Mouse (Mus musculus) kidney, embryonic 14.5 days (tissue): ENCODE results near the gene Hoxa2. TPM values are rescaled to one million over a fixed set of nuclear protein-coding genes. Genes with fewer than 3 reads are reported as not detected.

Experiments used
- ATAC-seq: fragments of 200-750 bp; cut with Nextera tagmentation; 2 replicates; pipeline ENCODE4 v1.8.0; 2017; ENCODE audit warnings: moderate number of reproducible peaks, mild to moderate bottlenecking, moderate TSS enrichment, moderate library complexity; ENCODE audit not compliant: low FRiP score, low TSS enrichment
- H3K27ac ChIP-seq: fragments of 300-500 bp; sonication (generic); 2 replicates; pipeline ENCODE4 v1.5.1; 2014; ENCODE audit warnings: low read depth, mild to moderate bottlenecking, low read length, moderate library complexity, mixed read lengths
- H3K27me3 ChIP-seq: fragments of 300-500 bp; sonication (generic); 2 replicates; pipeline ENCODE4 v1.6.1; 2014; ENCODE audit warnings: mild to moderate bottlenecking, low read length; ENCODE audit not compliant: control insufficient read depth, insufficient read depth
- H3K36me3 ChIP-seq: fragments of 300-500 bp; sonication (generic); 2 replicates; pipeline ENCODE4 v1.6.1; 2014; ENCODE audit warnings: low read length, mixed read lengths; ENCODE audit not compliant: control insufficient read depth, insufficient read depth
- H3K4me1 ChIP-seq: fragments of 300-500 bp; sonication (generic); 2 replicates; pipeline ENCODE4 v1.6.1; 2014; ENCODE audit warnings: low read length, mixed read lengths; ENCODE audit not compliant: control insufficient read depth, insufficient read depth
- H3K4me2 ChIP-seq: fragments of 300-500 bp; sonication (generic); replicated peaks from 2 replicates; pipeline ENCODE4 v1.6.1; 2014; ENCODE audit warnings: low read depth, mild to moderate bottlenecking, low read length
- H3K4me3 ChIP-seq: fragments of 300-500 bp; sonication (generic); 2 replicates; pipeline ENCODE4 v1.5.1; 2014; ENCODE audit warnings: mild to moderate bottlenecking, low read length
- H3K9ac ChIP-seq: fragments of 300-500 bp; sonication (generic); 2 replicates; pipeline ENCODE4 v1.6.1; 2014; ENCODE audit warnings: low read depth, mild to moderate bottlenecking, low read length, moderate library complexity
- H3K9me3 ChIP-seq: fragments of 300-500 bp; sonication (generic); 2 replicates; pipeline ENCODE4 v1.6.1; 2016; ENCODE audit warnings: low read length; ENCODE audit not compliant: control insufficient read depth
- WGBS: fragments of 180-500 bp; shearing (Covaris S2); extraction: QIAGEN DNeasy Blood & Tissue Kit; methylation state at CpG from one replicate; pipeline ENCODE4 v1.1.7; 2014; 5-methylcytosine and 5-hydroxymethylcytosine counted together
- polyA plus RNA-seq: library from polyadenylated mRNA; unstranded; fragments of >200 nt; fragmentation: Nextera tagmentation; extraction: Ambion mirVana; gene quantifications from 2 replicates; pipeline ENCODE4 v1.2.1, GENCODE M21; 2014

Hoxa2 gene
- 4.7 and 5.5 TPM in 2 replicates for polyA plus RNA-seq

- H3K27me3 ChIP-seq = no peaks in the 10 kb centered on the region; the same call in 1 of the 2 replicates
- no peaks in the 10 kb centered on the region for H3K9me3 ChIP-seq
- ATAC-seq = 0 out of 2 replicates have a peak, but pooled peaks have one; percentile 15
- peak within 1 kb of the TSS; percentile 88 for H3K27ac ChIP-seq
- peaks cover 2% of the 10 kb centered on the region; the same call in 1 of the 2 replicates for H3K36me3 ChIP-seq
- peaks cover 85% of the 10 kb centered on the region for H3K4me1 ChIP-seq
- under 1% methylated on average over 25 of the region's 25 CpGs for WGBS
- H3K9ac ChIP-seq = peak within 1 kb of the TSS; percentile 72
- H3K4me3 ChIP-seq = peak within 1 kb of the TSS; percentile 38
- H3K4me2 ChIP-seq = peak within 1 kb of the TSS; percentile 76
Measured at GRCm38 (mm10) chr6:52164626-52165440, at the start of gene Hoxa2. Hoxa2 (minus strand) TSS chr6:52164831.

DNA sequence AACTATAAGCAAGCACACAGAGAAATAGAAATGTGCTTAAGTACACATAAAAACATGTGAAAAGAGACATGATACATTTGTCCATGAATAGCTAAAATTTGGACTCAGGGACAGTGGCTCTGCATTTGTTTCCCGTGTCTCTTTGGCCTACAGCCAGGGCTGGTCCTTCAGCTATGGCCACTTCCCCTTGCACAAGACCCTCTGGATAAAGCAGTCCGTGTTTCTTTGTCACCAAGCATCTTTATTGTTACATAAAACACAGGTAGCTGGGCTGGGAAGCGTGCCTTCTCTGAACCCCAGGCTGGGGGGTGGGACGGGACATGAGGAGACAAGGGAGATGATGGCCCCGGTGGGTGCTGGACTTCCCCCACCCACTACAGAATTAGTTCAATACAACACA lies 49.6 kb upstream of the Hoxa2 start:
- Histone ChIP-seq H3K27me3 (no peaks in the 10 kb centered on the region; the same call in 1 of the 2 replicates), H3K36me3 (no peaks in the 10 kb centered on the region; the same call in 1 of the 2 replicates), H3K4me1 (peaks cover 36% of the 10 kb centered on the region), H3K9me3 (no peaks in the 10 kb centered on the region), H3K4me3 (peak overlapping the region; percentile 15; the same call in 1 of the 2 replicates), H3K27ac (peak overlapping the region; percentile 27; the same call in 1 of the 2 replicates), H3K9ac (peak overlapping the region; percentile 91; the same call in 1 of the 2 replicates), H3K4me2 (peak overlapping the region; percentile 97)
- no peak for ATAC-seq
- 21% methylated on average over 5 of the region's 5 CpGs for WGBS

DNA sequence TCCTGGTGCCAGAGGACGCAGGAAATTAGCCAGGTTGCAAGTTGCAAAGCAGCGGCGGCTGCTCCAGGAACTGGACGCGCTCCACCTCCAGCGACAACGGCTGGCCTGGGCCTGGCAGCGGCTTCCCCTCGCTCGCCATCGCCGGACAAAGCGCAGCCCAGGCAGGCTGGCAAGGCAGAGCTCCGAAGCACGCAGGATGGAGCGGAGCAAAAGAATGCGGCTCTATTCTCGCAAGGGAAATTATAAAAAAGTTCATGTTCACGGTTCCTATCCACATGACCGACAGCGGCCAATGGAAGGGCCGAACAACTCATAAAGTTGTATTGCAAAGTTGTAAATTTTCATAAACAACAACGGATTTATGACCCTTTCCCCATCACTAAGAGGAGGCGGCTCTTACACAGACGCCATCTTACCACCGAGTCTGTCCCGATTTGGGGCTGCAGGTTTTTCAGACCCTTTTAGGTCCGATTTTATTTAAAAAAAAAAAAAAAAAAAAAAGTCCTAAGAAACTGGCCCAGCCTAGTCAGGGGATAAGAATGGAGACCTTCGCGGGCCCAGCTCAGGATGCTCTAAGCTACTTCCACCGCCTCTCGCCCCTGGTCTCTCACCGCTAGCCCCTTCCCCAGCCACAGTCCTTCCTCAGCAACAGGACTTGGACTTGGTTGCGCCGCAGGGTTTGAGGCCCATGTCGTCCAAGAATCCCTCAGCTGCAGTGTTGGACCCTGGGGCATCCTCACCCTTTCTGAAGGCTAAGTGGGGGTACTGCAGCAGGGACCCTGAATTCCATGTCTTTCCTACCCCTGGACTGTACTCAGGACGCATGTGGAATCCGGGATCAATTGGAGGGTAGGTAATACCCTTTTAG lies 48.7 kb upstream of the Hoxa2 start, which contains the start of the genes Hoxa3 and Gm28308:
Hoxa3 (minus strand) TSS at position 218 of the 868 bp plus-strand sequence.
Gm28308 (minus strand) TSS at position 221 of the 868 bp plus-strand sequence.
- H3K4me3 ChIP-seq = peak within 1 kb of the TSS; percentile 89
- H3K9ac ChIP-seq = peak within 1 kb of the TSS; percentile 91
- H3K27me3 ChIP-seq = no peaks in the 10 kb centered on the region; the same call in 1 of the 2 replicates
- H3K9me3 ChIP-seq = no peaks in the 10 kb centered on the region
- peaks cover 29% of the 10 kb centered on the region for H3K4me1 ChIP-seq
- peak within 1 kb of the TSS; percentile 95 for H3K27ac ChIP-seq
- ATAC-seq = peak; percentile 63
- H3K4me2 ChIP-seq = peak within 1 kb of the TSS; percentile 97
- H3K36me3 ChIP-seq = no peaks in the 10 kb centered on the region; the same call in 1 of the 2 replicates
- WGBS = 2% methylated on average over 38 of the region's 38 CpGs

GRCm38 (mm10) chr6:52212556-52213118 lies 48.0 kb upstream of the Hoxa2 start:
- WGBS = under 1% methylated on average over 22 of the region's 22 CpGs
- Histone ChIP-seq H3K9ac (peak overlapping the region; percentile 91), H3K27ac (peak overlapping the region; percentile 95), H3K4me1 (peaks cover 28% of the 10 kb centered on the region), H3K4me2 (peak overlapping the region; percentile 97), H3K27me3 (no peaks in the 10 kb centered on the region; the same call in 1 of the 2 replicates), H3K4me3 (peak overlapping the region; percentile 89), H3K36me3 (no peaks in the 10 kb centered on the region; the same call in 1 of the 2 replicates), H3K9me3 (no peaks in the 10 kb centered on the region)
- no peak for ATAC-seq

DNA sequence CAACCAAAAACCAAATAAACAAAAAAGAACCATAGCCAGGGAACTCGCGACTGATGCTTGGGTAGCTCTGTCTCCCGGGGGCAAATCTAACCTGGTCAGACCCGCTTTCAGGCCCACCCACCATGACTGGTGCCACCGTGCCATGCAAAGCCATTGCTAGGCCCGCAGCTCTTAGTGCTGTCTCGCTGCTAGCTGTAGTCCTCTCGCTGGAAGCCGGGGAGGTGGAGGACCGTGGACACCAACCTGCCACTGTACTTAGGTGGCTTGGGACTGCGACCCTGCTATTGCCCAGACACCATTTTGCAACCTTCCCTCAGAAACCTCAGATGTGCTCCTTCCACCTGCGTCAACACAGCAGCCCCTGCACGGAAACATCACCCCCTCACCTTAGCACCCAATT lies 47.3 kb upstream of the Hoxa2 start:
- Histone ChIP-seq H3K4me2 (peak overlapping the region; percentile 97), H3K9ac (peak overlapping the region; percentile 91), H3K27ac (peak overlapping the region; percentile 95), H3K9me3 (no peaks in the 10 kb centered on the region), H3K36me3 (peaks cover 1% of the 10 kb centered on the region; the same call in 1 of the 2 replicates), H3K4me3 (peak overlapping the region; percentile 89), H3K4me1 (peaks cover 35% of the 10 kb centered on the region), H3K27me3 (no peaks in the 10 kb centered on the region; the same call in 1 of the 2 replicates)
- 0% methylated on average over 13 of the region's 13 CpGs for WGBS
- no peak for ATAC-seq

- Histone ChIP-seq H3K9ac (peak overlapping the region; percentile 91), H3K36me3 (peaks cover 6% of the 10 kb centered on the region; the same call in 1 of the 2 replicates), H3K9me3 (no peaks in the 10 kb centered on the region), H3K4me1 (peaks cover 41% of the 10 kb centered on the region), H3K27ac (peak overlapping the region; percentile 95), H3K4me2 (peak overlapping the region; percentile 97), H3K4me3 (peak overlapping the region; percentile 89), H3K27me3 (no peaks in the 10 kb centered on the region; the same call in 1 of the 2 replicates)
- under 1% methylated on average over 37 of the region's 37 CpGs for WGBS
- ATAC-seq = peak; percentile 26
Measured at GRCm38 (mm10) chr6:52211170-52211935, 46.7 kb upstream of the Hoxa2 start.

GRCm38 (mm10) chr6:52209685-52210046 lies 45.0 kb upstream of the Hoxa2 start:
- Histone ChIP-seq H3K9ac (peak overlapping the region; percentile 91), H3K9me3 (no peaks in the 10 kb centered on the region), H3K36me3 (peaks cover 22% of the 10 kb centered on the region), H3K27me3 (no peaks in the 10 kb centered on the region; the same call in 1 of the 2 replicates), H3K27ac (peak overlapping the region; percentile 76), H3K4me1 (peaks cover 48% of the 10 kb centered on the region), H3K4me2 (peak overlapping the region; percentile 97), H3K4me3 (peak overlapping the region; percentile 89)
- ATAC-seq = no peak
- WGBS = 4% methylated on average over 12 of the region's 12 CpGs
